Mouse (Mus musculus): ENCODE data around the gene Klhl2. TPM values are rescaled to one million over a fixed set of nuclear protein-coding genes. Genes with fewer than 3 reads are reported as not detected.
A peak's percentile ranks its signal among the peaks of the same experiment; 100 is the strongest.

The Klhl2 gene
- total and polyA plus RNA-seq, 3 experiments: 9.3 to 11.5 (median 10.8) TPM

GRCm38 (mm10) chr8:64738916-64739315, 110.9 kb downstream of the Klhl2 start:
- DNase-seq (ENCODE audit: extremely low read depth): no peak
- Histone ChIP-seq H3K4me2 (ENCODE audit: insufficient read depth, low read depth, poor library complexity, severe bottlenecking) (no peak overlapping the region), H3K9ac (ENCODE audit: insufficient read depth, low read depth) (no peak overlapping the region), H3K36me3 (replicated peaks in 1 of 2; ENCODE audit: control insufficient read depth in 1 of 2, insufficient read depth in 1 of 2, low read length in 1 of 2) (peaks cover 3 to 19% of the 10 kb centered on the region in 2 experiments), H3K4me3 (replicated peaks in 1 of 3; ENCODE audit: low read depth in 2 of 3, low read length in 2 of 3, poor library complexity in 1 of 3) (no peak overlapping the region), H3K4me1 (ENCODE audit: control insufficient read depth in 1 of 2, insufficient read depth in 2 of 2) (peaks cover 4 to 16% of the 10 kb centered on the region in 2 experiments; a peak in 1 of 4 replicates), H3K27me3 (replicated peaks) (no peaks in the 10 kb centered on the region), H3K27ac (ENCODE audit: insufficient read depth, low read depth) (no peak overlapping the region), H3K79me2 (replicated peaks; ENCODE audit: control insufficient read depth, extremely low read depth, insufficient read depth, poor library complexity, severe bottlenecking) (no peaks in the 10 kb centered on the region), H3K9me3 (replicated peaks; ENCODE audit: low read length) (no peaks in the 10 kb centered on the region)
- in situ Hi-C loops (cut with MboI; ENCODE audit: low pct_ligation_motif_present, low pct_unique_long_range_greater_than_20kb, low sequenced_read_pairs): loop anchor here (10.0 to 25.0 kb wide), 2 partner anchors 96 to 198 kb away; partner anchors contain the start of gene Tmem192
- no peak for TF ChIP-seq POLR2A (IDR thresholded peaks at IDR 0.05; ENCODE audit: low read depth, low read length)
- TF ChIP-seq NRF1 (IDR thresholded peaks at IDR 0.05; ENCODE audit: low read depth, low read length): no peak
- TF ChIP-seq ZNF384 (IDR thresholded peaks at IDR 0.05; ENCODE audit: low read depth, low read length): no peak
- TF ChIP-seq ETS1 (conservative IDR thresholded peaks at IDR 0.05; ENCODE audit: low read depth, low read length): no peak
- TF ChIP-seq SMC3 (IDR thresholded peaks at IDR 0.05; ENCODE audit: low read depth, low read length): no peak
- TF ChIP-seq SIN3A (IDR thresholded peaks at IDR 0.05; ENCODE audit: low read length): no peak
- TF ChIP-seq MYC (IDR thresholded peaks at IDR 0.05; ENCODE audit: low read depth, low read length): no peak
- no peak for TF ChIP-seq BHLHE40 (IDR thresholded peaks at IDR 0.05; ENCODE audit: low read depth, low read length)
- TF ChIP-seq EP300 (IDR thresholded peaks at IDR 0.05; ENCODE audit: low read length): no peak
- TF ChIP-seq TCF12 (IDR thresholded peaks at IDR 0.05; ENCODE audit: low read depth, low read length): no peak
- dilution Hi-C loops (cut with MboI; ENCODE audit: extremely low pct_ligation_motif_present, extremely low pct_unique_long_range_greater_than_20kb, low sequenced_read_pairs): no loop called here

GRCm38 (mm10) chr8:64736767-64737323, 113.0 kb downstream of the Klhl2 start:
- TF ChIP-seq MAFK (IDR thresholded peaks at IDR 0.05; ENCODE audit: insufficient replicate concordance, low read length): no peak
- TF ChIP-seq USF2 (conservative IDR thresholded peaks at IDR 0.05; ENCODE audit: low read depth, low read length): no peak
- TF ChIP-seq PAX5 (IDR thresholded peaks at IDR 0.05; ENCODE audit: low read length): no peak
- no peak for TF ChIP-seq USF1 (IDR thresholded peaks at IDR 0.05; ENCODE audit: low read depth, low read length)
- no peak for TF ChIP-seq BHLHE40 (IDR thresholded peaks at IDR 0.05; ENCODE audit: low read depth, low read length)
- TF ChIP-seq GABPA (IDR thresholded peaks at IDR 0.05; ENCODE audit: insufficient replicate concordance, low read depth, low read length): no peak
- TF ChIP-seq JUND (conservative IDR thresholded peaks at IDR 0.05; ENCODE audit: low read depth, low read length): no peak
- TF ChIP-seq HCFC1 (IDR thresholded peaks at IDR 0.05; ENCODE audit: low read depth, low read length): no peak
- TF ChIP-seq NRF1 (IDR thresholded peaks at IDR 0.05; ENCODE audit: low read depth, low read length): no peak
- no peak for TF ChIP-seq MAZ (IDR thresholded peaks at IDR 0.05; ENCODE audit: low read depth, low read length)
- TF ChIP-seq JUN (IDR thresholded peaks at IDR 0.05; ENCODE audit: insufficient read depth, low read depth, low read length): no peak
- Histone ChIP-seq H3K4me3 (replicated peaks in 1 of 3; ENCODE audit: low read depth in 2 of 3, low read length in 2 of 3, poor library complexity in 1 of 3) (no peak overlapping the region), H3K9ac (ENCODE audit: insufficient read depth, low read depth) (no peak overlapping the region), H3K4me1 (ENCODE audit: control insufficient read depth in 1 of 2, insufficient read depth in 2 of 2) (peaks cover 4 to 11% of the 10 kb centered on the region in 2 experiments; a peak in 2 of 4 replicates), H3K9me3 (replicated peaks; ENCODE audit: low read length) (no peaks in the 10 kb centered on the region), H3K36me3 (replicated peaks in 1 of 2; ENCODE audit: control insufficient read depth in 1 of 2, insufficient read depth in 1 of 2, low read length in 1 of 2) (peaks cover 3 to 9% of the 10 kb centered on the region in 2 experiments), H3K79me2 (replicated peaks; ENCODE audit: control insufficient read depth, extremely low read depth, insufficient read depth, poor library complexity, severe bottlenecking) (peaks cover 14% of the 10 kb centered on the region), H3K27ac (ENCODE audit: insufficient read depth, low read depth) (no peak overlapping the region), H3K27me3 (replicated peaks) (no peaks in the 10 kb centered on the region), H3K4me2 (ENCODE audit: insufficient read depth, low read depth, poor library complexity, severe bottlenecking) (no peak overlapping the region)
- dilution Hi-C loops (cut with MboI; ENCODE audit: extremely low pct_ligation_motif_present, extremely low pct_unique_long_range_greater_than_20kb, low sequenced_read_pairs) (no loop called here), in situ Hi-C loops (cut with MboI; ENCODE audit: low pct_ligation_motif_present, low pct_unique_long_range_greater_than_20kb, low sequenced_read_pairs) (loop anchor here (10.0 to 25.0 kb wide), 2 partner anchors 98 to 200 kb away; partner anchors contain the start of gene Tmem192)
- peak; percentile 21 for DNase-seq (ENCODE audit: extremely low read depth)

Data from CH12.LX (cell line).